Mouse (Mus musculus) sigmoid colon, adult 10 weeks (tissue): ENCODE measurements around the gene Ccdc6. TPM values are rescaled to one million over a fixed set of nuclear protein-coding genes. Genes with fewer than 3 reads are reported as not detected.

Experiments
- polyA plus RNA-seq: library from polyadenylated mRNA; stranded (reverse); fragments of 350-450 nt; fragmentation: Illumina TruSeq; extraction: RNeasy Lipid Tissue Mini Kit (QIAGEN cat#74804); gene quantifications from one replicate; pipeline ENCODE4 v1.2.3, GENCODE M21; 2014; ENCODE audit warnings: low read depth, low replicate concordance

The Ccdc6 gene
- 61.5 TPM for polyA plus RNA-seq

DNA sequence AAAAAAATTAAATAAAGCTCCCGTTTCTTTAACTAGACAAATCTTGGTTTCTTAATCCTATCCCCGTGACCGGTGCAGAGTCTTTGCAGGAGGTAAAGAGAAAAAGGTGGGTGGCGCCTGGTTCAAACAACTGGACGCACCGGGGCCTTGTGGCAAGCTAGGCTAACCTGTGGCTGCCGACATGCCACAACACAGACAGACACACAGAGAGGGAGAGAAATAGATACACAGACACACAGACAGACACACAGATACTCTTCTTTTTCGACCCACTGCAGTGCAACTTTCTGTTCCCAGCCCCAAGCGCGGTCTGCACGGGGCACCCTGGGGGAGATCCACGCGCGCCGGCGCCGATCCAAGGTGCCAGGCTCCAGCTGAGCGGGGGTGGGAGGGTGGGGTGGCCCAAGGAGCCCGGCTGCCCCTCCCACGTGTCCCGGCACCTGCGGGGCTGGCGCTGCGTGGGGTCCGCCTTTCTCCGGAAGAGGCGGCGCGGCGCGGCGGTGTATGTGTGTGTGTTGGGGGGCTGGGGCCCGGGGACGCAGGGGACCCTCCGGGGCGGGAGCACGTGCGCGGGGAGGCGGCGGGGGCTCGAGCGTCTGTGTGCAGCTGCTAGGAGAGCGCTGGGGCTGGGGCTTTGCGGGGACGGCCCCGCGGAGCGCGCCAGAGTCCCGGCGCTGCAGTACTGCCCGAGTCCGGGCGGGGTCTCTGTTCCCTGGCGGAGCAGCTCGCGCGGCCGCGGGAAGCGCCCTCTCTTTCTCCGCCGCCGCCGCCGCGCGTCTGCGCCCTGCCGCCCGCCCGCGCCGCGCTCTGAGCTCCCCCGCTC is at the start of gene Ccdc6:
Ccdc6 (plus strand) TSS at position 756 of the 823 bp plus-strand sequence.

GRCm38 (mm10) chr10:70204505-70205399 is 107.8 kb downstream of the Ccdc6 start, which contains the start of gene Mrln:
TSS of gene Mrln (plus strand) at chr10:70204664.

Other genes starting within 250 kb of the Ccdc6 start
- gene Mrln, start 107.5 kb downstream of the Ccdc6 start, polyA plus RNA-seq = not detected
- 10.0 TPM for gene Slc16a9, start 148.0 kb downstream of the Ccdc6 start, polyA plus RNA-seq